Mouse (Mus musculus) neural tube, embryonic 12.5 days (tissue): Measurements from ENCODE around the gene Nrsn2. TPM values are rescaled to one million over a fixed set of nuclear protein-coding genes. Genes with fewer than 3 reads are reported as not detected.
A peak's percentile ranks its signal among the peaks of the same experiment; 100 is the strongest.

Experiments
- ATAC-seq: fragments of 200-750 bp; cut with Nextera tagmentation; 2 replicates; pipeline ENCODE4 v1.8.0; 2017; ENCODE audit warnings: low read depth, mild to moderate bottlenecking, moderate TSS enrichment, moderate library complexity; ENCODE audit not compliant: low FRiP score
- H3K27ac ChIP-seq: fragments of 300-500 bp; sonication (generic); 2 replicates; pipeline ENCODE4 v1.5.1; 2016
- H3K27me3 ChIP-seq: fragments of 300-500 bp; sonication (generic); replicated peaks from 2 replicates; pipeline ENCODE4 v1.6.1; 2016; ENCODE audit warnings: mild to moderate bottlenecking
- H3K36me3 ChIP-seq: fragments of 300-500 bp; sonication (generic); 2 replicates; pipeline ENCODE4 v1.6.1; 2016; ENCODE audit warnings: mild to moderate bottlenecking
- H3K4me1 ChIP-seq: fragments of 300-500 bp; sonication (generic); 2 replicates; pipeline ENCODE4 v1.6.1; 2016
- H3K4me2 ChIP-seq: fragments of 300-500 bp; sonication (generic); replicated peaks from 2 replicates; pipeline ENCODE4 v1.6.1; 2016; ENCODE audit warnings: mild to moderate bottlenecking
- H3K4me3 ChIP-seq: fragments of 300-500 bp; sonication (generic); 2 replicates; pipeline ENCODE4 v1.5.1; 2016
- H3K9ac ChIP-seq: fragments of 300-500 bp; sonication (generic); 2 replicates; pipeline ENCODE4 v1.6.1; 2016; ENCODE audit warnings: mild to moderate bottlenecking
- H3K9me3 ChIP-seq: fragments of 300-500 bp; sonication (generic); 2 replicates; pipeline ENCODE4 v1.6.1; 2016; ENCODE audit warnings: mild to moderate bottlenecking
- WGBS: fragments of 180-500 bp; shearing (Covaris S2); methylation state at CpG from one replicate; pipeline ENCODE4 v1.1.7; 2016; 5-methylcytosine and 5-hydroxymethylcytosine counted together
- polyA plus RNA-seq: library from polyadenylated mRNA; unstranded; fragments of >200 nt; fragmentation: Nextera tagmentation; extraction: Ambion mirVana; gene quantifications from 2 replicates; pipeline ENCODE4 v1.2.1, GENCODE M21; 2016

Gene Nrsn2
- polyA plus RNA-seq, 1 experiment from 2014 or later = 16.5 TPM

DNA sequence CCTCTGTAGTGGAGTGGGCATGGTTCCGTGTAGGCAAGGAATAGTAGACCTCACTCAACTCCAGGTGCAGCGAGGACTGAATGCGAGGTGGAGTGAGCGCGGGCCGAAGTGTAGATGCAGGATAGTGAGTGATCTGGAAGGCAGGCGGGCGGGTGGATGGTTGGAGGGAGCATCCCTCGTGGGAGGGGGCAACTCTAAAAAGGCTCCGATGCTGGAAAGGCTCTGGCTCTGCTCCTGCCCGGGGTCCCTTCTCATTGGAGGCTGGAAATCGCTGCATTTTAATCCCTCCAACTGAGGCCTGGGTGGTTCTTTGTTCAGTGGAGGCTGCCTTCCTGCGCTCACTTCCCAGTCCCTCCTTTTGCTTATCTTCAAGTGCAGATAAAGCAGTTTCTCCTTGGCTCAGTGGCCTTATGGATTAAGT is 22.7 kb upstream of the Nrsn2 start:
- Histone ChIP-seq H3K4me1 (peaks cover 27% of the 10 kb centered on the region), H3K27ac (peak overlapping the region; percentile 98), H3K36me3 (peaks cover 1% of the 10 kb centered on the region), H3K27me3 (no peaks in the 10 kb centered on the region), H3K9ac (peak overlapping the region; percentile 97), H3K4me2 (peak overlapping the region; percentile 84), H3K9me3 (no peaks in the 10 kb centered on the region), H3K4me3 (peak overlapping the region; percentile 94)
- ATAC-seq = 0 out of 2 replicates have a peak, but pooled peaks have one; percentile 0
- WGBS = 2% methylated on average over 13 of the region's 13 CpGs

DNA sequence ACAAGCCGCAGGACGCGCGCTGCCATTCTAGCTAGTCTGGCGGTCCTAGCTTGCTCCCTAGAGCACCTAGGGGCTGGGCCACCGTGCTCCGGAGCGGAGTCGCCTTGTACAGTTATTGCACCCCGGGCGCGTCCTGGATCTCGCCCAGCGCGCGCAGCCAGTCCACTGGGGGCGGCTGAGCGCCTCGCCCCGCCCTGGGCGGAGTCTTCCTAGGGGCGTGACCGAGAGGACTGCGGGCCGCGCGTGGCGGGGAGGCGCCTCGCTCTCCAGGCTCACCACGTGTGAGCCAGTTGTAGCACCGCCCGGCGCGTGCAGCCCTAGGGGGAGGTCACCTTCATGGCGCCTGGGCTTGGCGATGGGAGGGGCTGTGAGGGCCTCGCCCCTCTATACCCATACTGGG is 22.3 kb upstream of the Nrsn2 start:
- Histone ChIP-seq H3K4me1 (peaks cover 31% of the 10 kb centered on the region), H3K4me3 (peak overlapping the region; percentile 94)
- ATAC-seq = peak; percentile 74

DNA sequence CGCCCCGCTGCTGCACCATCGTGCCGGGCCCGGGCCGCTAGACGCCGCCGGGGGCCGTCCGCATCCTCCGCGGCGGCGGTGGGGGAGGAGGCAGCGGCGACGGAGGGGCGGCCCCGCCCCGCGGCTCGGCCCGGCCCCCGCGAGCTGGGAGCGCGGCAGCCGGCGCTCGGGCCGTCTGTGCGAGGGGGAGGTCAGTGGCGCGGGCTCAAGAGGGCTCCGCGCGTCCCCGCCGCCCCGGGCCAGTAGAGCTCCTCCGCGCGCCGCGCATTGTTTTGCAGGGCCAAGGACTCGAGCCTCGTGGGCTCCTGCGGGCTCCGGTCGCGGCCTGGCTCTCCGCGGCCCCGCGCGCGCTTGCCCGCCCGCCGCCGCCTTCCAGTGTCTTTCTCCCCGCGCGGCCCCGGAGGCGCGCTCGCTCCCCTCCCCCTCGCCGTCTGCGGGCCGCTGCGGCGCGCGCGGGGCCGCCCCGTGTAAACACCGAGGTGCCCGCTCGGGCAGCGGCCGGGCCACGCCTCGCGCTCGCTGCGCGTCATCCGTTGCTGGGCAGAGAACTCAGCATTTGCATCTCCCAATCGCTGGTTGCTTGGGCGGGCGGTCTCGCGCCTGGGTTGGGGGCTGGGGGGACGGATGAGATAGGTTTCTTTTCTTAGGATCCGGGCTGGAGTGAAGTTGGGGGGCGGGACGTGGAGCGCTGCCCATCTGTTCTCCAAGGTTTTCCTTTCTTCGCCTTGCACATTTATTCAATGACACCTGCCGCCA is 21.4 kb upstream of the Nrsn2 start, which contains the start of gene Sox12:
Gene Sox12 (minus strand): TSS at position 384 of the 756 bp plus-strand sequence.
- H3K36me3 ChIP-seq = peaks cover 4% of the 10 kb centered on the region
- H3K4me2 ChIP-seq = peak within 1 kb of the TSS; percentile 84
- peak within 1 kb of the TSS; percentile 94 for H3K4me3 ChIP-seq
- under 1% methylated on average over 92 of the region's 104 CpGs for WGBS
- no peaks in the 10 kb centered on the region for H3K9me3 ChIP-seq
- no peaks in the 10 kb centered on the region for H3K27me3 ChIP-seq
- H3K9ac ChIP-seq = peak within 1 kb of the TSS; percentile 97
- peaks cover 37% of the 10 kb centered on the region for H3K4me1 ChIP-seq
- H3K27ac ChIP-seq = peak within 1 kb of the TSS; percentile 98
- ATAC-seq = peak; percentile 70

More for the DNA sequence above, 22.3 kb upstream of the Nrsn2 start:
- Histone ChIP-seq H3K9me3 (no peaks in the 10 kb centered on the region), H3K36me3 (peaks cover 4% of the 10 kb centered on the region), H3K9ac (peak overlapping the region; percentile 97), H3K27ac (peak overlapping the region; percentile 98), H3K27me3 (no peaks in the 10 kb centered on the region), H3K4me2 (peak overlapping the region; percentile 84)
- WGBS = under 1% methylated on average over 38 of the region's 38 CpGs

DNA sequence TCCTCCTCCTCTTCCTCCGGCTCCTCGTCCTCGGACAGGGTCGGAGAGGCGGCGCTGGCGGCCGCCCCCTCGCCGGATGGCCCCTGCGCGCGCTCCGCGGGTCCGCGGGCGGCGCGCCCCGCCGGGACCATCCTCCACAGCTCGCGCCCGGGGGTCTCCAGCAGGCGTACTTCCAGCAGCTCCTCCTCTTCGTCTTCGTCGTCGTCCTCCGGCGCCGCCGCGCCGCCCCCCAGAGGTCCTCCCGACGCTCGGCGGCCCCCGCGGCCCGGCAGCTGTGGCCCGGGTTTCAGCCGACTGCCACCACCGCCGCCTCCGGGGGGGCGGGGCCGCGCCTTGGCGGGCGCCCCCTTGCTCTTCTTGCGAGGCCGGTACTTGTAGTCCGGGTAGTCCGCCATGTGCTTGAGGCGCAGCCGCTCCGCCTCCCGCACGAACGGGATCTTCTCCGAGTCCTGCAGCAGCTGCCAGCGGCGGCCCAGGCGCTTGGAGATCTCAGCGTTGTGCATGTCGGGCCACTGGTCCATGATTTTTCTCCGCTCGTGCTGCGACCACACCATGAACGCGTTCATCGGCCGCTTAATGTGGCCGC is 20.7 kb upstream of the Nrsn2 start:
- peaks cover 37% of the 10 kb centered on the region for H3K4me1 ChIP-seq
- ATAC-seq = peak; percentile 14
- H3K27ac ChIP-seq = peak overlapping the region; percentile 98
- peak overlapping the region; percentile 84 for H3K4me2 ChIP-seq
- under 1% methylated on average over 75 of the region's 77 CpGs for WGBS
- no peaks in the 10 kb centered on the region for H3K9me3 ChIP-seq
- no peaks in the 10 kb centered on the region for H3K27me3 ChIP-seq
- peaks cover 4% of the 10 kb centered on the region for H3K36me3 ChIP-seq
- peak overlapping the region; percentile 97 for H3K9ac ChIP-seq
- peak overlapping the region; percentile 94 for H3K4me3 ChIP-seq

DNA sequence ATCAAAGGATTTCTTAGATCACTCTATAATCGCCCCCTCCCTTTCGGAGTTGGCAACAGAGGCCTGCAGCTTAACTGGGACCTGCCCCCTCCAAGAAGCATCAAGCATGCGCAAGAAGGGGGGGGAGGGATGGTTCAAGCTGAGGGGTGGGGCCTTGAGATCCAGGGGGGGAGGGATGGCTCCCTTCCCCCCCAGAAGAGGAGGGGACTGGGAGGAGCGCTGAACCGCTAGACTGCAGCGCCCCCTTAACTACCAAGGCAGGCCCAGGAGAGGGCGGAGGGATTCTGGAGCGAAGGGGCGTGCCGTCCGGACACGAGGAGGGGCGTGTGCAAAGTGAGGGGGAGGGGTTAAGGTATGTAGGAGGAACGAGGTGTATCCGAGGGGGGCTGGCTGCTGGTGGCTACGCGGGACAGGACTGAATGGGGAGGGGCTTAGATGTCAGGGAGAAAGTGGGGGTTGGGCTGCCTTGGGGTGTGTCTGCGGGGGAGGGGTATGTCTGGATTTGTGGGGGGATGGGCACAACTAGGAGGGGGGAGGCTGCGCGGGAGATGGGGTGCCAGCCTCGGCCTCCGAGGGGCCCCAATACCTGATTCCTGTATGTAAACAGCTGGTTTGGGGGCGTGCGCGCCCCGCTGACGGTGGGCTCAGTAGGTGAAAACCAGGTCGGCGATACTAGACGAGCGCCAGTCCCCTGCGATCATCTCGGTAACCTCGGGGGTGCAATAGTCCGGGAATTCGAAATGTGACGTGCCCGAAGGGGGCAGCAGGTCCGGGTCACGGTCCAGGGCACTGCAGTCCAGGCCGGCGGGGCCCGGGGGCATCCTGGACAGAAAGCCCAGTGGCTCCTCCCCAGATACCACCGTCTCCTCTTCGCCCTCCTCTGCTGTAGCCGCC is 19.9 kb upstream of the Nrsn2 start:
- no peaks in the 10 kb centered on the region for H3K27me3 ChIP-seq
- WGBS = under 1% methylated on average over 45 of the region's 46 CpGs
- peaks cover 4% of the 10 kb centered on the region for H3K36me3 ChIP-seq
- ATAC-seq = peak; percentile 52
- H3K4me3 ChIP-seq = peak overlapping the region; percentile 94
- peaks cover 37% of the 10 kb centered on the region for H3K4me1 ChIP-seq
- peak overlapping the region; percentile 97 for H3K9ac ChIP-seq
- H3K27ac ChIP-seq = peak overlapping the region; percentile 98
- H3K4me2 ChIP-seq = peak overlapping the region; percentile 84
- no peaks in the 10 kb centered on the region for H3K9me3 ChIP-seq

DNA sequence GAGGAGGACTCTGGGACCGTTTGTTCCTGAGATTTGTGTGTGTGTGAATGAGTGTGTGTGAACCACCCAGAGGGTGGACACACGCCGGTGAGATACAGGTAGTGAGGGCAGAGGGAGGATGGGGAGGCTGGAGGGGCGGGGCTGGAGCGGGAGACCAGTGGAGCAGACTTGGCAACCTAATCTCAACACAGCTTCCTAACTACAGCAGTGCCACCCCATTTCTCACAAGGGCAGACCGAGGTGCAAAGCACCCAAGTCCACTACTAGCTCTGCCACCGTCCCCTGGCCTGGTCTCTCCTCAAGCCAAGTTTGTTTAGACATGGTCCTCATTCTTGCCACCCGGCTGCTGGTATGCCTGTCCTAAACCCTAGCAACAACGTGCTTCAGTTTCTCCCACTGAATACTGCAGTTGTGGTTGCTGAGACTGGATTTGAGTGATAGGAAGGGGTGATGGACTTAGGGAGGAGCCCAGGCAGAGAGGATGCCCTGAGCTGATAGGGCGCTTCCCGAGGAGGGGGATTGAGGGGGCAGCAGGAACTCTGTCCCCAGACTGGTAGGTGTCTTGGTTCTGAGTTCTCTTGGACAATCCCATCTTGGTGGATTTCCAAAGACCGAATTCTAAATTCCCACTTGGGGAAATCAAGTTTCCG is 19.0 kb upstream of the Nrsn2 start:
- Histone ChIP-seq H3K27ac (no peak overlapping the region), H3K4me1 (peaks cover 37% of the 10 kb centered on the region), H3K27me3 (no peaks in the 10 kb centered on the region), H3K9ac (peak overlapping the region; percentile 97), H3K36me3 (peaks cover 4% of the 10 kb centered on the region), H3K4me2 (peak overlapping the region; percentile 84), H3K9me3 (no peaks in the 10 kb centered on the region), H3K4me3 (peak overlapping the region; percentile 94)
- 32% methylated on average over 13 of the region's 13 CpGs for WGBS
- no peak for ATAC-seq

DNA sequence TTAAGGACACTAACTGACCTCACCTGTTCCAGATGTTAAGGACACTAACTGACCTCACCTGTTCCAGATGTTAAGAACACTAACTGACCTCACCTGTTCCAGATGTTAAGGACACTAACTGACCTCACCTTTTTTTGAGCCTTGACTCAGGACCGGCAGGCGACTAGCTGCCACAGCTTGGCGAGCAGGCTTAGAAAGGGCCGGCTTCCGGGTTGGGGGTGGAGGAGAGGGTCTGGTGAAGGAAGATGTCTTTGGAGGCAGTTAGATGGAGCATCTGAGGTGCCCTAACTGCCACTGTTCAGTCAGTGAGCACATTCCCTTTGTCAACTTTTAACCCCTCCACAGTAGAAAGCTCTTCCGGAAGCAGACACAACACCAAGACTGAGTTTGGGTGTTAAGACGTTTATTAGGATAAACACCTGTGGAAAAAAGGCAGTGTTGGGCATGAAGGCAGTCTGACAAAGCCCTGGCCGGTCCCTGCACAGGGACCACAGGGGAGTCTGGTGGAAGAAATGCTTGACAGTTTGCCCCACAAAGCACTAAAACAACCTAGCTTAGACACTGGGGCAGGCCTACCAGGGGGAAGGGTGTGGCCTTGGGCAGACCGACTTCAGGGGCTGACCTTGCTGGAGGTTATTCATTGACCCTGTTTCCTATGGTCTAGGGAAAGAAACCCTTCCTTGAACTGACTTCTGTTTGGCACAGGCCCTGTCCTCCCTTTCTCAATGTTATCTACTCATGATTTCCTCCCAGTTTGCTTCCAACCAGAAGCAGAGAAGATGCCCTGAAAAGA is 17.0 kb upstream of the Nrsn2 start:
- peak overlapping the region; percentile 94; the same call in 1 of the 2 replicates for H3K4me3 ChIP-seq
- WGBS = 61% methylated on average over 9 of the region's 9 CpGs
- peaks cover 27% of the 10 kb centered on the region for H3K4me1 ChIP-seq
- no peak overlapping the region for H3K9ac ChIP-seq
- peaks cover 4% of the 10 kb centered on the region for H3K36me3 ChIP-seq
- H3K9me3 ChIP-seq = no peaks in the 10 kb centered on the region
- ATAC-seq = no peak
- H3K4me2 ChIP-seq = peak overlapping the region; percentile 84
- no peak overlapping the region for H3K27ac ChIP-seq
- no peaks in the 10 kb centered on the region for H3K27me3 ChIP-seq

DNA sequence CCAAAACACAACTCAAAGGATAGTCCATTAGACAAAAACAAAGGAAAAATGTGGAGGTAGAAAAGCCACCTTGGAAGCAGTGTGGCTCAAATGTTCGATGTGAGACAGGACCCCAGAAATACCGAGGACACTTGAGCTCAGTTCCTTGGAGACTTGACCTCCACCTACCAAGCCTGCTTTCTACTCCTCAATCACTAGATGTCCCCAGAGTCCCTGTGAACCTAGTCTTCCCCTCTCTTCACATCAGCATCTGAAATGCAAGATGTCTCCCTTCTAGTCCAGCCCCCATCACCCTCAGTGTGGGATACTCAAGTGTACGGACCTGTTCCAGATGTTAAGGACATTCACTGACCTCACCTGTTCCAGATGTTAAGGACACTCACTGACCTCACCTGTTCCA is 16.3 kb upstream of the Nrsn2 start:
- no peak overlapping the region for H3K9ac ChIP-seq
- 25% methylated on average over 3 of the region's 3 CpGs for WGBS
- H3K9me3 ChIP-seq = no peaks in the 10 kb centered on the region
- peaks cover 27% of the 10 kb centered on the region for H3K4me1 ChIP-seq
- H3K36me3 ChIP-seq = peaks cover 4% of the 10 kb centered on the region
- no peak overlapping the region for H3K27ac ChIP-seq
- peak overlapping the region; percentile 84; the same call in 1 of the 2 replicates for H3K4me2 ChIP-seq
- no peak for ATAC-seq
- no peaks in the 10 kb centered on the region for H3K27me3 ChIP-seq
- H3K4me3 ChIP-seq = no peak overlapping the region

DNA sequence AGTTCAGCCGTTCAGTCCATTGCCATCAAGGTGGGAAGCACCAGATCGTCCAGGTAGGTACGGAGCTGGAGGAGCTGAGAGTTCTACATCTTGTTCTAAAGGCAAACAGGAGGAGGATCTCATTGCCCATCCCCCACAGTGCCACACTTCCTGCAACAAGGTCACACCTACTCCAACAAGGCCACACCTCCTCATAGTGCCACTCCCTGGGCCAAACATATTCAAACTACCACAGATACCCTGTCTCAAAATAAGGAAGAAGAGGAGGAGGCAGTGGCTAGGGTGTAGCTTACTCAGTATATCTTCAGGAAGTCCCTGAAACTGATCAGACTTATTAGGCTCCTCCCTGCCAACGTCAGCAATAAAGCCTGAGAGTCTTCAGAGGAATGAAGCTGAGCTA is 7.8 kb upstream of the Nrsn2 start:
- H3K4me3 ChIP-seq = no peak overlapping the region
- no peak overlapping the region for H3K9ac ChIP-seq
- no peak overlapping the region for H3K4me2 ChIP-seq
- ATAC-seq = no peak
- 91% methylated on average over 4 of the region's 4 CpGs for WGBS
- no peaks in the 10 kb centered on the region for H3K9me3 ChIP-seq
- H3K27me3 ChIP-seq = no peaks in the 10 kb centered on the region
- no peak overlapping the region for H3K27ac ChIP-seq
- H3K4me1 ChIP-seq = no peaks in the 10 kb centered on the region
- H3K36me3 ChIP-seq = no peaks in the 10 kb centered on the region

DNA sequence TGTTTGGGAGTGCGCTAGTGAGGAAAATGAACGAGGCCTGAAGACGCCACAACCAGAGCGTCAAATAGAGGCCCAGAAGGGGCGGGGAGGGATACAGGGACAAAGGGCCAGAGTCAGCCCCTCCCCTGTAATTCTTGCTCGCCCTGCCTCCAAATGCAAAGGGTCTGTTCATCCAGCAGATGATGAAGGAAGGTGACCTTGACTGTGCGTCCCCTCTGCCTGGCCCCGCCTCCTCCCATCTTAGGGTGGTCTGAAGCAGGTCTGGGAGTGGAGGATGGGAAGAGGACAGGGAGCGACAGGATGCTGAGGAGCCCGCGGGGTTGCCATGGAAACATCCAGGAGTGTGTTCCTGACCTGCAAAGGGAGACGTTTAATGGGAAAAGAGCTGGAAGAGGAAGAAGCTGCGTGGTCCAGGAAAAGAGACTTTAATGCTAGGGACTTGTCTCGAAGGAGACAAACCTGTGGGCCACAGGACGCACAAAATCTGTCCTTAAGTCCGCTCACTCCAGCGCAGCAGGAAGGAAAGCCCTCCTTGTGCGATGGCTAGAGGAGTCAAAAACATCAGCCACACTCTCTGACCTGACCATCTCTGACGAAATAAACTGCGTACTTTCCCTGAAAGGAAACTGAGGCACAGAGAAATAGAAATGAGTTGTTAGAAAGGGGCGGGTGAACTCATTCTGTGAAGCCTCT is 640 bp downstream of the Nrsn2 start:
- Histone ChIP-seq H3K27ac (peak overlapping the region; percentile 68; the same call in 1 of the 2 replicates), H3K9ac (peak overlapping the region; percentile 44), H3K9me3 (no peaks in the 10 kb centered on the region), H3K27me3 (peaks cover 3% of the 10 kb centered on the region), H3K36me3 (no peaks in the 10 kb centered on the region), H3K4me3 (peak overlapping the region; percentile 19), H3K4me1 (peaks cover 19% of the 10 kb centered on the region), H3K4me2 (peak overlapping the region; percentile 55)
- peak; percentile 90 for ATAC-seq
- 4% methylated on average over 21 of the region's 21 CpGs for WGBS
